Mouse (Mus musculus) liver, adult 2 months (tissue): ENCODE data around the gene Tas2r126.

Experiments
- CTCF ChIP-seq: fragments of 200-500 bp; IDR thresholded peaks from 2 replicates; pipeline ENCODE4 v1.5.1; 2011; ENCODE audit warnings: low read depth, low read length, control low read depth
- POLR2A ChIP-seq: fragments of 200-500 bp; IDR thresholded peaks from 2 replicates; pipeline ENCODE4 v1.6.1; 2011; ENCODE audit warnings: low read length, control low read depth; ENCODE audit not compliant: insufficient read depth; ENCODE audit errors: extremely low read depth

GRCm38 (mm10) chr6:42435490-42435889, 1.2 kb downstream of the Tas2r126 start:
- no peak for TF ChIP-seq CTCF
- TF ChIP-seq POLR2A, result no peak
